Mouse (Mus musculus) heart, adult 2 months (tissue): Measurements from ENCODE around the gene Ptpru. TPM values are rescaled to one million over a fixed set of nuclear protein-coding genes. Genes with fewer than 3 reads are reported as not detected.

ENCODE experiments used
- DNase-seq, 2 experiments: peaks; one replicate each; pipeline ENCODE4 v3.0.0; 2021
- H3K27ac ChIP-seq: fragments of 200-600 bp; 2 replicates; pipeline ENCODE4 v1.8.1; 2022
- H3K27me3 ChIP-seq: fragments of 200-500 bp; 2 replicates; pipeline ENCODE4 v1.6.1; 2012; ENCODE audit warnings: mild to moderate bottlenecking, low read length, inconsistent platforms, mixed read lengths; ENCODE audit not compliant: control insufficient read depth, insufficient read depth
- H3K36me3 ChIP-seq: fragments of 200-500 bp; 2 replicates; pipeline ENCODE4 v1.6.1; 2012; ENCODE audit warnings: low read length, inconsistent platforms; ENCODE audit not compliant: control insufficient read depth, insufficient read depth
- H3K4me1 ChIP-seq: fragments of 200-500 bp; 2 replicates; pipeline ENCODE4 v1.6.1; 2011; ENCODE audit warnings: low read length; ENCODE audit not compliant: control insufficient read depth, insufficient read depth
- H3K4me3 ChIP-seq: fragments of 200-600 bp; 2 replicates; pipeline ENCODE4 v1.8.1; 2022
- H3K79me2 ChIP-seq: fragments of 200-500 bp; replicated peaks from 2 replicates; pipeline ENCODE4 v1.6.1; 2012; ENCODE audit warnings: mild to moderate bottlenecking, inconsistent platforms, low read length, moderate library complexity, mixed read lengths; ENCODE audit not compliant: control insufficient read depth, insufficient read depth
- H3K9ac ChIP-seq: fragments of 200-500 bp; 2 replicates; pipeline ENCODE4 v1.6.1; 2012; ENCODE audit warnings: low read depth, mild to moderate bottlenecking, control low read depth, inconsistent platforms, low read length, mixed read lengths
- CTCF ChIP-seq: fragments of 200-600 bp; IDR thresholded peaks from 2 replicates; pipeline ENCODE4 v1.8.1; 2022; ENCODE audit warnings: antibody characterized with exemption, mild to moderate bottlenecking, moderate library complexity
- EP300 ChIP-seq: fragments of 200-500 bp; IDR thresholded peaks from 2 replicates; pipeline ENCODE4 v1.6.1; 2011; ENCODE audit warnings: low read depth, low read length, control low read depth; ENCODE audit not compliant: insufficient read depth
- POLR2A ChIP-seq: fragments of 200-500 bp; IDR thresholded peaks from 2 replicates; pipeline ENCODE4 v1.6.1; 2011; ENCODE audit warnings: mild to moderate bottlenecking, low read depth, low read length, control low read depth; ENCODE audit not compliant: insufficient read depth
- WGBS: fragments of 180-500 bp; shearing (Covaris S2); methylation state at CpG from one replicate; pipeline ENCODE4 v1.1.7; 2018; 5-methylcytosine and 5-hydroxymethylcytosine counted together
- intact Hi-C: fragments of 180-260 bp; cut with DNase I; formaldehyde crosslinking; loops from one replicate; pipeline ENCODE4 v1.15.1; 2025
- polyA plus RNA-seq: library from polyadenylated mRNA; depleted of rRNA; stranded (reverse); fragments of >200 nt; gene quantifications from 2 replicates; pipeline ENCODE4 v1.2.3, GENCODE M21; 2012
- total RNA-seq, 2 experiments: library from RNA; stranded (reverse); gene quantifications; 2 replicates each; pipeline ENCODE4 v1.2.3; 2021

Ptpru gene
- total and polyA plus RNA-seq, 3 experiments, result 4.2 to 5.7 (median 4.3) TPM

DNA sequence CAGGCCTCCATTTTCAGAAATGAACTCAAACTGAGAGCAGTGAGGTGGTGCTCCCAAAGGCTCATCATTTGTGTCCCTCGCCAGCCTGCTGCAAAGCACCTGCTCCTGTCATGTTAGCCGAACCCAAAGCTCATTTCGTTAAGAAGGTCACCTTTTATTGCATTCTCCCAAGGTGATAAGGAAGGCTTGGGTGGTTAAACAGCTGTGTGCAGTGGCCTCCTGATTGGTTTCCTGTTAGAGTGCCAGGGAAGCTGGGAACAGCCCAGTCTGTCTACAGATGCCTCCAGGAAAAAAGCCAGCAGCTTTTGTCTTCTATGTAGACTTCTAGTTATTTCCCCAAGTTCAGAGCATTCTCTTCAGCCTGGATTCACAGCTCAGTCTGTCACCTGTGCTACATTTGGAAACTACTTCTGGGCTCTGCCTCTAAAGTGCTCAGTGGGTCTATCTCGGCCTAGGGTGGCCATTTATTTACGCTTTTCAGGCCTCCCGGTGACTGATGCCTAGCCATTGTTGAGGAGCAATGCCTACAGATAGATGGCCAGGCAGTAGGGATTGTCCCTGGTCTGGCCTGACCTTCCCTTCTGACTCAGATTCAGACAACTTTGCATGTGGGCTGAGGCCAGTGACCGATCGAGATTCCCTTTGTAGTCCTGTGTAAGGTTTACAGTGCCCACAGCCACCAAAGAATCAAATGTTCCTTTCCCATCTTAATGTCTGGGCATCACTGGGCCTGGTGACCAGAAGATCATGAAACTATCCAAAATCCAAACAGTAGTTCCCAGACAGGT lies 8.1 kb upstream of the Ptpru start:
- peaks cover 5% of the 10 kb centered on the region for H3K4me1 ChIP-seq
- no peak overlapping the region for H3K4me3 ChIP-seq
- DNase-seq, result no peak
- WGBS, result 79% methylated on average over 8 of the region's 8 CpGs
- no peaks in the 10 kb centered on the region for H3K27me3 ChIP-seq
- intact Hi-C loops, result no loop called here
- H3K79me2 ChIP-seq, result no peaks in the 10 kb centered on the region
- no peak overlapping the region for H3K9ac ChIP-seq
- no peak overlapping the region for H3K27ac ChIP-seq
- TF ChIP-seq EP300 (no peak), CTCF (no peak)
- H3K36me3 ChIP-seq, result no peaks in the 10 kb centered on the region

DNA sequence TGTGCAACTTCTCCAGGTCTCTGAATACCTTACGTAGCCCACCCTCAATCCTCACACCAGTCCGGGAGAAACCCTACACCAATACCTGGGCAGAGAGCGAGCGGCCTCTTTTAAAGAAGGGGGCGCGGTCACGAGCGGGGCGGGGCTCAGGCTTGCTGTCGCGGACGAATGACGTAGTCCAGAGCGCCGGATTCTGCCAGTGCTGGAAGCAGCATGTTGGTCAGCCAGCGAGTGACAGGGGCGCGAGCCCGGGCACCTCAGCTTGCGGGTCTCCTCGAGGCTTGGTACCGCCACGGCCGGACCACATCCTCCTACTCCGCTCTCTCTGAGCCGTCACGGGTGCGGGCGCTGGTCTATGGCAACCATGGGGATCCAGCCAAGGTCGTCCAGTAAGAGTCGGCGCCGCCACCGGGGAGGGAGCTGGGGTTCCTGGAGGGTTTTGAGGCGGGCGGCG lies 5.2 kb upstream of the Ptpru start, which contains the start of gene Mecr:
TSS of gene Mecr (plus strand) at position 181 of the 454 bp plus-strand sequence.
- peak; percentile 91 to 95 for DNase-seq
- no peaks in the 10 kb centered on the region; the same call in 1 of the 2 replicates for H3K4me1 ChIP-seq
- peak within 1 kb of the TSS; percentile 84 for H3K9ac ChIP-seq
- H3K27me3 ChIP-seq, result no peaks in the 10 kb centered on the region
- TF ChIP-seq EP300 (no peak), CTCF (no peak), POLR2A (peak; percentile 72)
- no peaks in the 10 kb centered on the region for H3K79me2 ChIP-seq
- no peaks in the 10 kb centered on the region for H3K36me3 ChIP-seq
- H3K27ac ChIP-seq, result peak within 1 kb of the TSS; percentile 55
- H3K4me3 ChIP-seq, result peak within 1 kb of the TSS; percentile 79
- WGBS, result under 1% methylated on average over 37 of the region's 37 CpGs
- intact Hi-C loops, result loop anchor here (5.0 kb wide), 1 partner anchor 1051 kb away; the partner anchor contains the start of gene Sdc3

DNA sequence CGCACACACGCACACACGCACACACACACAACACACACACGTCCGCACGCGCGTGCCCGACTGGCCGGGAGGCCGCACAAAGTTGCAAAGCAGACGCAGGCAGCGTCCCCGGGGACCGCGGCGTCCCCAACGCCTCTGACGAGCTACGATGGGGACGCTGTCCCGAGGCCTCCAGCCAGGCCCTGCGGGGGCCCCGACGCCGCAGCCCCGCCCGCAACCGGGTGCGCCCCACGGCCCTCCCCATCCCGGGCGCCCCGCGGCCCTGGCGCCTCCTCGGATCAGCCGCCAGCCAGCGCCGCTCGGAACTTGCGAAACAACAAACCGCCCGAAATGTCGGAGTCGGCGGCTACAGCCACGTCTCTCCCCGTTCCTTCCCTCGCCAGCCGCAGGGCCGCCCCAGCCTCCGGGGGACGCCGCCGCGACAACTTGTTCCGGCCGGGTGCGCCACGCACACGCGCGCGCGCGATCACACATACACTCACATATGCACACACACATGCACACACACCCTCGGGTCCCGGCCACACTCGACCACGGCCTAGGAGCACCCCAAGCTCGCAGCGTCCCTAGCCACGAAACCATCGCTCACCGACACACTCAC lies 1.1 kb downstream of the Ptpru start:
- peak overlapping the region; percentile 3; the same call in 1 of the 2 replicates for H3K27ac ChIP-seq
- under 1% methylated on average over 72 of the region's 76 CpGs for WGBS
- TF ChIP-seq POLR2A (no peak), CTCF (no peak), EP300 (no peak)
- H3K9ac ChIP-seq, result peak overlapping the region; percentile 66
- no peaks in the 10 kb centered on the region for H3K79me2 ChIP-seq
- H3K4me1 ChIP-seq, result peaks cover 1% of the 10 kb centered on the region; the same call in 1 of the 2 replicates
- peak; percentile 64 to 75 for DNase-seq
- intact Hi-C loops, result no loop called here
- peaks cover 2% of the 10 kb centered on the region; the same call in 1 of the 2 replicates for H3K27me3 ChIP-seq
- H3K4me3 ChIP-seq, result peak overlapping the region; percentile 65
- no peaks in the 10 kb centered on the region for H3K36me3 ChIP-seq

DNA sequence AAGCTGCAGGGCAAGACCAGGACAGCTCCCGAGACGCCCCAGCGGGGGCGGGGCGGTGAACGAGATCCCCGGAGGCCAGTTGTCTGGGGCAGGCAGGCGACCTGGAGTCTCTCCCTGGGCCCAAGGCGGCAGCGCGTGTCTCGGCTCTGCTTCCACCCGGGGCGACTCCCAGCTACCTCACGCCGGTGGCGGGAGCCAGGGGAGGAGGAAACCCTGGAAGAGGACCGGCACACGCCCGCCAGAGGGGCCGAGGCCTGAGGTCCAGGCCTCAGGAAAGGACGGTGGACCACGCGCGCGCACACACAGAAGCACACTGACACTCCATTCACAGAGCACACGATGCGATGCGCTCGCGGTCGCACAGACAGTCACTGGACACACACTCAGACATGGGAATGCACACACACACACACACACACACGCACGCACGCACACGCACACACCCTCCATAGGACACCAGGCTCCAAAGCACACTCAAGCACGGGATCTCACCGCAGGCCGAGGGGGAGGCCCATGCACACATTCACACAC lies 1.7 kb downstream of the Ptpru start:
- Histone ChIP-seq H3K9ac (peak overlapping the region; percentile 66), H3K27ac (no peak overlapping the region), H3K79me2 (no peaks in the 10 kb centered on the region), H3K27me3 (peaks cover 2% of the 10 kb centered on the region; the same call in 1 of the 2 replicates), H3K4me1 (peaks cover 1% of the 10 kb centered on the region; the same call in 1 of the 2 replicates), H3K36me3 (no peaks in the 10 kb centered on the region), H3K4me3 (peak overlapping the region; percentile 36; the same call in 1 of the 2 replicates)
- WGBS, result 1% methylated on average over 36 of the region's 39 CpGs
- TF ChIP-seq CTCF, result no peak
- no peak for TF ChIP-seq EP300
- no peak for TF ChIP-seq POLR2A
- intact Hi-C loops, result no loop called here
- DNase-seq, result peak; percentile 67 to 70

DNA sequence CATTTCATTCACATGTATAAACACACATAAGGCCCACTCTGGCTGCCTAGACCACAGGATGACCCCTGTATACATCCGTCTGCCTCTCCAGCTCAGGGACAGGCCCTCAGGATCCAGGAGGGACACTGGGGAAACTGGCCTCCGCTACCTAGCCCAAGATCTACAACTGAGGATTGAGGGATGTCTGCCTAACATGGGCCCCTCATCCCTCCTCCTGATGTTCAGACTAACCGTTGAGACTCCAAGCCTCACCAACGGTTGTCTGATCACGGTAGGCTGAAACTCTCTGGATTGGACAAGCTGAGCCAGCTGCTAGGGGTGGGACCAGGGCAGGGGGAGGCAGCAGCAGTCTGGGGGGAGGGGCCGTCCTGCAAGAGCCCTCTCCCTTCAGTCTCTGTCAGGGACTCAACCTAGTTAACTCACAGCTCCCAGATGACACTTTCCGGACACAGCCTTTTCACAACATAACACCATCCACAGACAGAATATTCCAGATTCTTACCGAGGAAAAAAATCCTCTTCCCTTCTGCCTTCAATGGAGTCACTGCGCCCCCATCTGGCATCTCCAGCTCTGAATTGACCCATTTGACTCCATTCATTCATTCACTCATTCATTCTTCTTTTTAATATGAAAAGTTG lies 4.0 kb downstream of the Ptpru start:
- peaks cover 2% of the 10 kb centered on the region; the same call in 1 of the 2 replicates for H3K27me3 ChIP-seq
- no peak overlapping the region for H3K4me3 ChIP-seq
- no peak overlapping the region for H3K9ac ChIP-seq
- WGBS, result 36% methylated on average over 9 of the region's 9 CpGs
- intact Hi-C loops, result loop anchor here (2.0 kb wide), 2 partner anchors 49 to 403 kb away; no protein-coding TSS in a partner anchor
- H3K79me2 ChIP-seq, result no peaks in the 10 kb centered on the region
- peaks cover 1% of the 10 kb centered on the region; the same call in 1 of the 2 replicates for H3K4me1 ChIP-seq
- no peak for DNase-seq
- TF ChIP-seq EP300 (no peak), CTCF (peak; percentile 57)
- H3K27ac ChIP-seq, result no peak overlapping the region
- no peaks in the 10 kb centered on the region for H3K36me3 ChIP-seq
